In genomic region chr11:72541928-72542327, GRCm38 (mm10) we compare ENCODE assay signal across 19 mouse cellular contexts. TPM values are rescaled to one million over a fixed set of nuclear protein-coding genes. Genes with fewer than 3 reads are reported as not detected.
DNase-seq lines count a peak whose midpoint lies in the region.
"Had no signal": no experiment of that assay in that cellular context is flagged by ENCODE, and none has a peak within 500 bp of the region (broad histone marks: within the 10 kb centered on the region; RNA-seq: fewer than 3 reads in every experiment).

No protein-coding gene starts in this region.

- intact Hi-C loops in gastrocnemius, postnatal 36 days (cut with DNase I): no loop called here

- peak; percentile 24 for DNase-seq in adrenal gland, postnatal 14 days
- no peak for DNase-seq in adrenal gland, postnatal 4 days (ENCODE audit: low spot score in 2 of 2)
- DNase-seq in 3T3-L1 (ENCODE audit: low read depth, low spot score) (peak; percentile 19), ES-CJ7 (ENCODE audit: low read depth, low spot score) (peak; percentile 88), ZHBTc4 (ENCODE audit: low read depth, low spot score) (peak; percentile 89)
- DNase-seq in gastrocnemius, postnatal 4 days (ENCODE audit: low spot score in 2 of 2): no peak
- DNase-seq in gastrocnemius, postnatal 36 days: no peak
- DNase-seq in right cerebral cortex, adult 2 months (ENCODE audit: low spot score in 2 of 2): no peak
- DNase-seq: adrenal gland, adult 8-10 months; cerebellum, adult 18-20 months; cerebellum, adult 9-10 months; cerebellum, postnatal 25 days; forebrain, postnatal 0 days; gastrocnemius, adult 2 months; gastrocnemius, postnatal 14 days; heart, postnatal 10 days; heart, postnatal 36 days; kidney, adult 18-20 months; kidney, adult 9 months had no signal

RNA-seq across cellular contexts. Expression of gene Spns3, which starts 8.4 kb away (rescaled TPM):
- 0.15 and 0.49 TPM in 2 replicates for total RNA-seq in adrenal gland, postnatal 14 days (2021)
- under 1 TPM; 0.45 to 0.50 TPM for total RNA-seq in adrenal gland, postnatal 4 days (2021)
- under 1 TPM; 0.16 to 0.17 TPM for total RNA-seq in gastrocnemius, postnatal 4 days (2021)
- total RNA-seq in gastrocnemius, postnatal 36 days (2021): under 1 TPM; 0.10 to 0.12 TPM
- total RNA-seq: forebrain, postnatal 0 days had no signal

RNA-seq across cellular contexts. Expression of gene Spns2, which starts 52.2 kb away (rescaled TPM):
- total RNA-seq in adrenal gland, postnatal 14 days (2021): 6.9 and 13.1 TPM in 2 replicates
- 1 to 10 TPM; 8.9 to 9.6 TPM for total RNA-seq in adrenal gland, postnatal 4 days (2021)
- total RNA-seq in gastrocnemius, postnatal 4 days (2021): 10 to 100 TPM; 12.7 to 14.8 TPM
- total RNA-seq in gastrocnemius, postnatal 36 days (2021): 10 to 100 TPM; 21.3 to 25.1 TPM

Comparison
In these comparisons a context has a peak if more than half of its experiments do, and no peak if none do; other contexts are left out.
1. DNase-seq: peak in adrenal gland, postnatal 14 days (single experiment), 3T3-L1 (single experiment), ES-CJ7 (single experiment) and ZHBTc4 (single experiment); none in adrenal gland, postnatal 4 days (0 of 2), gastrocnemius, postnatal 4 days (0 of 2), gastrocnemius, postnatal 36 days (0 of 2) and right cerebral cortex, adult 2 months (0 of 2).